Mouse (Mus musculus) thymus, adult 2 months (tissue): ENCODE data around the gene Jup.

Experiments used
- CTCF ChIP-seq: fragments of 200-500 bp; IDR thresholded peaks from 2 replicates; pipeline ENCODE4 v1.5.1; 2012; ENCODE audit warnings: mild to moderate bottlenecking, control low read depth, low read length, moderate library complexity, borderline replicate concordance; ENCODE audit not compliant: control insufficient read depth, poor library complexity, insufficient read depth; ENCODE audit errors: extremely low read depth
- POLR2A ChIP-seq: fragments of 200-500 bp; IDR thresholded peaks from 2 replicates; pipeline ENCODE4 v1.6.1; 2012; ENCODE audit warnings: mild to moderate bottlenecking, low read length, control low read depth, moderate library complexity; ENCODE audit not compliant: control insufficient read depth, poor library complexity, insufficient read depth; ENCODE audit errors: extremely low read depth

DNA sequence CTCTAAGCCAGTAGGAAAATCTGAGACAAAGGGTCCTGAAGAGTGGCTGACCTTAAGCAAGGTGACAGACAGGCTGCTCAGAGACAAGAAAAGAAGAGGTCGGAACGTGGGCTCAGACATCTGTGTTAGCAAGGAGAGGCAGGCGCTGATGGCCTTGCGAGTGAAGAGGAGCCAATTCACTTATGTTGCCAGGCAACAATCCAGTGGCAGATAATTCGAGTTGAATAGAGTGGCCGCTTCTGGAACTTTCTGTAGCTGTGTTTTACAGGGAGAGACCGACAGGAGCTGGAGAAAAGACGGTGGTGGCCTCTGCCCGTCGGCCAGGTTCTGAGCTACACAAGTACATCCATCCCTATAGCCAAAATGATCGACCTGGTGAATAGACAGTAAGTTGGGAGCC, 70.2 kb downstream of the Jup start:
- TF ChIP-seq POLR2A (no peak), CTCF (no peak)
